Mouse (Mus musculus) E14TG2a.4 (cell line): ENCODE measurements around the gene Igsf9b.

Experiments
- CTCF ChIP-seq: conservative IDR thresholded peaks from 2 replicates; pipeline ENCODE4 v1.5.1; 2014; ENCODE audit warnings: low read length
- POU5F1 ChIP-seq: IDR thresholded peaks from 2 replicates; pipeline ENCODE4 v1.6.1; 2014; ENCODE audit warnings: low read length, borderline replicate concordance

DNA sequence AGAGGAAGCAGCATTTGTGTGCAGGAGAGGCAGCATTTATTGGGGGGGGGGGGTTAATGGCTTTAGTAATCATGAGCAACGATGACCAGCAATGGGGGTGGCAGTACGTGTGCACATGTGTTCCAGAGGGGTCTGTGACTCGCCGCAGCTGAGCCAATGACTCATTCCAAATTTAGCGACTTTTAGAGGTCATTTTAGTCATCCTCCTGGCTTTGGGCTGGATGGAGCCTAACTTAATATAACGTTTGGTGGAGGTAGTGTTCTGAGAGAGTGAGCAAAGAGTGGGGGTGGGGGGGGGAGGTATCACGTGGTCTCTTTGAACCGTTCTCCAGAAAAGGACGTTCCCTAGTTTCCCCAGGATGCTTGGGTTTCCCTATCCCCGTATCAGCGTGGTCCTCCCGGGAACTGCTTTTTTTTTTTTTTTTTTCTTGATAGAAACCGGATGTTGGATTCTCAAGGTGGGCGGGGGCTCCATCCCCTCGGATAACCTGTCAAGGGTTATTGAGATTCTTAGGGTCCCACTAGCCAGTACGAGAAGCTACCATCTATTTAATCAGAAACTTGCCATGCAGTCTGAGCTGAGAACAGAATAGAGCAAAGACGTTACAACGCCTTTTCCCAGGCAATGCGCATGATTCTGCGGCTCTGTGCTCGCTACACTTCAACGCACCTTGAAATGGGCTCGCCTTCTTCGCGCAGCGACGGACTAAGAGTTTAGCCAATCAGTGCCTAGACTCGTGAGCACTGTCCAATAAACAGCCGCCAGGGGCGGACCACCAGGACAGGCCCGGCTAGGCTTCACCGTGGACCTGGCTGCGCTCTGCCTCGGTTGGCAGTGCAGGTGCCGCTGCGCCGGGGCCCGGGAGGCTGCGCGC, at the start of gene Igsf9b:
- TF ChIP-seq CTCF (no peak), POU5F1 (no peak)
